Mouse (Mus musculus) ES-E14 (cell line): ENCODE measurements at regions not wholly inside any gene's neighbourhood (a gene's known extent, or its start where the extent isn't known, plus 50 kb on each side); places are given as distances from the start of the nearest gene placed in this dataset.

Experiments used
- CHD2 ChIP-seq: IDR thresholded peaks from 2 replicates; pipeline ENCODE4 v1.6.1; 2014; ENCODE audit warnings: mild to moderate bottlenecking, low read depth, low read length, inconsistent platforms
- HCFC1 ChIP-seq: IDR thresholded peaks from 2 replicates; pipeline ENCODE4 v1.6.1; 2012; ENCODE audit warnings: low read length, inconsistent platforms, borderline replicate concordance; ENCODE audit not compliant: insufficient read depth
- MAFK ChIP-seq: IDR thresholded peaks from 2 replicates; pipeline ENCODE4 v1.6.1; 2014; ENCODE audit warnings: mild to moderate bottlenecking, low read depth, low read length, inconsistent platforms; ENCODE audit not compliant: insufficient read depth

DNA sequence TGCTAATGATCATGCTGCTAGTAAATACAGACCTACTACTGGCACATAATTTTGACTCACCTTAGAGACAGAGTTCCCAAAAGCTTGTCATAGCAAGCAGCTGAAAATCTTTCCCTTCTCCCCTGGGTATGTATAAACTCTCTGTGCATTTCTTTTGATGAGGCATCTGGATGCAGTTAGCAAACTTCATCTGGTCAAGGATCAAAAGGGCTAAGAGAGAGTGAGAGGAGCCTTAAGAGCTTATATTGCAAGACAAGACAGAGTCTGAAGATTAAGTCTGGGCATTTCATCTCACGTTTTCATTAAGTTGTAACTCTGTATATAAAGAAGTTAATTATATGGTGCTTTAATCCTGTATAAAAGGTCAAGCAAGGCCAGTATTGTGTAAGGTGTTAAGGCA is 1468.7 kb downstream of the Fam181b start:
- no peak for TF ChIP-seq HCFC1
- TF ChIP-seq MAFK: no peak
- no peak for TF ChIP-seq CHD2
